Mouse (Mus musculus) 3T3-L1 (cell line): ENCODE measurements around the gene Arhgdib.

Source experiments
- DNase-seq: peaks from one replicate; pipeline ENCODE4 v3.0.0-alpha.2; 2015; ENCODE audit warnings: low read depth, low spot score

Gene Arhgdib

DNA sequence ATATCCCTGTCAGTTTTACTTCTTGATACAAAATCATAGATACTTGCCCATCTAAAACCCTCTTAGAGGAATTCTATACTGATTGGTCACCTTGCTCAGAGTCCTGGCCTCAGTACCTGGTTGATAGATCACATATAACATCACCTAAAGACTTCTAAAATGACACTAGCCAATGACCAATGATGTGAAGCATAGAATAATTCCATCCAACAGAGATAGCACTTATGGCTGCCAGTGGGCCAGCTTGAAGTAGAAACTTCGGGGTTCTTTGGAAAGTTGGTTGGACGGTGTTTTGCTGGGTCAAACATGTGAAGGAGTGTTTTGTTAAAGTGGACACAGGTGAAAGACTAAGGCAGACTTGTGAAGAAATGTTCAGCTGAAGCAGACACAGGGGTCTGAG lies 8.5 kb upstream of the Arhgdib start:
- DNase-seq, result no peak

GRCm38 (mm10) chr6:136947716-136948115 lies 6.0 kb upstream of the Arhgdib start:
- DNase-seq, result peak; percentile 64

- no peak for DNase-seq
Observed at GRCm38 (mm10) chr6:136946943-136947342, 5.2 kb upstream of the Arhgdib start.

GRCm38 (mm10) chr6:136946241-136946640 lies 4.5 kb upstream of the Arhgdib start:
- no peak for DNase-seq

GRCm38 (mm10) chr6:136944511-136944910 lies 2.8 kb upstream of the Arhgdib start:
- no peak for DNase-seq

DNA sequence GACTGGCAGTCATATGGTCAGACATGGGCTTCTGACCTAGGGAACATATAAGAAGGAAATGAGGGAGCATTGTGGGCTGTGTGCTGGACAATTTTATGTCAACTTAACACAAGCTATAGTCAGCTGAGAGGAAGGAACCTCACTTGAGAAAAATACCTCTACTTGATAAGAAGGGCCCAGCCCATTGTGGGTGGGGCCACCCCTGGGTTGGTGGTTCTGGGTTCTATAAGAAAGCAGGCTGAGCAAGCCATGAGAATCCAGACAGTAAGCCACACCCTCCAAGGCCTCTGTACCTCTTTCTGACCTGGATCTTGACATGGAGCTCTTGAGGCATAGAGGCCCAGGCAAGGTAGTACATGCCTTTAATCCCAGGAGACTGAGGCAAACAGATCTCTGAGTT lies 1.7 kb upstream of the Arhgdib start:
- no peak for DNase-seq

DNA sequence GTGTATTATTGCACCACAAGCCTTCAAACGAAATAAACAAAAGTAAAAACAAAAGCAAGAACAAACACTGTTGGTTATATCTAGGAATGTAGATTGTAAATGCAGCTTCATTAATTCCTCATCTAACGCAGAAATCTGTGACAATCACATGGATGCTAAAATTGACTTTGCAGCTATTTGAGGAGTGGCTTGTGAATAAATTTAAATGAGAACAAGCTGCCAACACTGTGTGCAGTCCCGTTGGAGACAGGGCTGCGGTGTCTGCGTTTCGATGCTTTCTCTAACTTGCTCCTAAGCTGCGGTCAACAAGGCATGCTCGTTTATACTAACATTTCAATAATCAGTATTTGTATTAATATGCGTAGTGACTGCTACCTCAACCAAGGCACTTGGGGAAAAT lies 581 bp upstream of the Arhgdib start:
- DNase-seq, result no peak

DNA sequence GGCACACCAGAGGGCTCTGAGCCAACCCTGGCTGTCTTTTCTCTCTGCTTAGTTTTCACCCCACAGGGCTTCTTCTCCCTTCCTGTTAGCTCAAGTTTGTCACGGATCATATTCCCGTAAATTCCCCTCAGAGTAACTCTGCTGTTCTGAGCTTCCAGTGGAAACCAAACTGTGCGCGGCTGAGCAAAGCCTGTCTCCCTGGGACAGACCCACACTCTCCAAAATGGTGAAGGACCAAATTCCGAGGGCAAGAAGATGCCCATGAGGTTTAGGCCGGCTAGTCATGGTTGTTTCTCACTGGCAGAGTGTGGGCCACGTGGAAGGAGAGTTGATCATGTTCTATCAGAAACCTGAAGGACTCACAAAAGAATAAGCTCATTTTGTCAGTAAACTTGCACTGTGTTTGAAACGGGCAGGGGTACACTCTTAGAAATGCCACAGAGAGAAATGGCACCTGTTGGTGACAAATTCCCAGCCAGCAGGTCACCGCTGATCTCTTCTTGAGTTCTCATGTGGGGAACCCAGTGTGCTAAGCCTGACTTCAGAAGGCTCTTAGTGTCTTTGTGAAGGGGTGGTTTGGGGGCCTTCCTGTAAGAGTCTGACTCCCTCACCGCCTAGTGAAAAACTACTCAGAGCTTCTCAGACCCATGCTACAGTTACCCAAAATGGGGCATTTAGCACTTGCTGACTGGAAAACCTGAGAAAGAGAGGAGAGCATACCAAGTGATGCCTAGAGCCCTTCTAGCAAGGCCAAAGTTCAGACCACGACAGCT lies 1.3 kb downstream of the Arhgdib start:
- DNase-seq, result peak; percentile 83

GRCm38 (mm10) chr6:136939326-136940187 lies 2.1 kb downstream of the Arhgdib start:
- DNase-seq, result peak; percentile 61

GRCm38 (mm10) chr6:136938331-136939126 lies 3.2 kb downstream of the Arhgdib start:
- DNase-seq, result peak; percentile 97

- DNase-seq, result no peak
Observed at GRCm38 (mm10) chr6:136937117-136937516, 4.6 kb downstream of the Arhgdib start.

DNA sequence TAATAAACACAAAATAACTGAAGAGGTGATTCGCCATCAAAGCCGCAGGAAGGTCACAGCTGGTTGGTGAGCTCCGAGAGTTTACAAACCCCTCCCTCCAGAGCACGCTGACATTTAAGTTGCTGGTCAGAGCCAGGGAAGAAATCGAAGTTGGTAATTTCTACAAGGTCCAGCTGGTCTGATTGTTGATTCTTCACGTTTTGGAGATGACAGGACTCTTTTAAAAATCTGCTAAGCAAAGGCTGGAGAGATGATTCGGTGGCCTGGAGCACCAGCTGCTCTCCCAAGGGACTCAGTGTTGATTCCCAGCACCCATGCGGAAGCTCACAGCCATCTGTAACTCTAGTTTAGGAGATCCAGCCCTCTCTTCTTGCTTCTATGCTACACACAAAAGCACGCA lies 5.3 kb downstream of the Arhgdib start:
- DNase-seq, result no peak

GRCm38 (mm10) chr6:136935233-136935632 lies 6.5 kb downstream of the Arhgdib start:
- DNase-seq, result no peak

- no peak for DNase-seq
Observed at GRCm38 (mm10) chr6:136934068-136934467, 7.6 kb downstream of the Arhgdib start.

DNA sequence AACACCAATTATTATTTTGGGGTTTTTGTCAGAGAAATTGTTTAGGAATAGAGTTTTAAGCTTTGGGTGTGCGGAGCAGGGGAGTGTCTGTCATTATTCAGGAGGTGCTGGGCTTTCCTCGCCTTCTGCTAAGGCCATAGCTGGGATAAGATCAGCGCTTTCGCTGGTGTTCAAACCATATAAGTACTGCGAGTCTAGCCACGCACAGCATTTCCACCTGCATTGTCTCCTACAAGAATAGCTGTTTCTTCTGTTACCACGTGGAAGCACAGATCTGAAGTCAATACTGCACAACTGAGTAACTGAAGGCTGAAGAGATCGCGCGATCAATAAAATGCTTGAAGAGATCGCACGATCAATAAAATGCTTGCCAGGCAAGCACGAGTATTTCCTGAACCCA lies 10.5 kb downstream of the Arhgdib start:
- DNase-seq, result no peak

- no peak for DNase-seq
Observed at GRCm38 (mm10) chr6:136930677-136931076, 11.0 kb downstream of the Arhgdib start.

DNA sequence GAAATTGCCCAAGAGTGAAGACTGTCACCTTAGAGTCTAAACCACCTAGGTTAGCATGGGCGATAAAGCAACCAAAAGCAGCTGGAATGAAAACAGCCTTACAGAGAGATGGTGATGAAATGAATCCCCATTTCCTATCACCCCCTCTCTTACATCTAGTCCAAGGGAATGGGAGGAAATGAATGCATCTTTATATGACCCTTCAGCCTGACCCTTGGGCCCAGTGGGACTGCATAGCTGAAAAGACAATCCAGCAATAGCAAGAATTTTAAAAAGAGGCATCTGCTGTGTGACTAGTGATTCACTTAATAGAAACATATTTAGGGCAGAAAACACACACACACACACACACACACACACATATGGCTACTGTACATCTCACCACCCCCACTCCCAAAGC lies 14.1 kb downstream of the Arhgdib start:
- no peak for DNase-seq

GRCm38 (mm10) chr6:136925049-136925448 lies 16.6 kb downstream of the Arhgdib start:
- no peak for DNase-seq

DNA sequence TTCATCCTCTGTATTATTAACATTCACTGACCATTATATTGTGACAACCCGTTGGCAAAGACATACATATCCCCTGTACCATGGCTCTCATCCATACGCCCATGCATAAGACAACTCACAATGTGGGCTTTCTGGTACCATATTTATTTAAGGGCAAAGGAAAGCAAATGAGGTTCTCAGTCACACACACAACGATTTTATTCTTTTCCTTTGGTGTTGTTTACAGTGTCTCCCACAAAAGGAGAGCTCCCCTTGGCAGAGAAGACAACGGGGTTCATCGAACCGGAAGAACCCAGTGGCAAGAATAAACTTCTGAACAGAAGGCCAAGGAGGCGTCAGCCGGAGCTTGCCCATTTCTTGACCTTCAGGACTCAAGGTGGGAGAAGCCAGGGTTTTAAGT lies 18.2 kb downstream of the Arhgdib start, which contains the start of gene Pde6h:
Gene Pde6h (plus strand): TSS at position 301 of the 400 bp plus-strand sequence.
- DNase-seq, result no peak

DNA sequence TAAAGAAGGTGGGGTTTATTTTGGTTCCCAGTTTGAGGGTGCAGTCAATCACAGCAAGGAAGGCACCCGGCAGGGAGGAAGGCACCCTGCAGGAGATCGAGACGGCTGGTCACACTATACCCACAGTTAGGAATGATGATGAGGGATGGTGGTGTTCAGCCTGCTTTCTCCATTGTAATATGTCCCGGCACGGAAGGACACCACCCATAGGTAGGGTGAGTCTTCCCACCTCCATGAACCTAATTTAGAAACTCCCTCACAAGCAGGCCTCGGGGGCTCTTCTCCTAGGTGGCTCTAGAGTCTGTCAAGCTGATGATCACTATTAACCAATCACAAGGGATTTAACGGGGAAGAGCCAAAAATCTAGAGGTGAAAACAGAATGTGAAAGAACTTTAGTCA lies 18.8 kb downstream of the Arhgdib start:
- DNase-seq, result no peak

GRCm38 (mm10) chr6:136922080-136922479 lies 19.6 kb downstream of the Arhgdib start, which contains the start of gene Erp27:
TSS of gene Erp27 (minus strand) at chr6:136922180.
- DNase-seq, result no peak

GRCm38 (mm10) chr6:136921601-136922000 lies 20.1 kb downstream of the Arhgdib start:
- no peak for DNase-seq
